Mouse (Mus musculus) 416B (cell line): ENCODE measurements at regions not wholly inside any gene's neighbourhood (a gene's known extent, or its start where the extent isn't known, plus 50 kb on each side); places are given as distances from the start of the nearest gene placed in this dataset.

ENCODE experiments used
- DNase-seq: peaks from one replicate; pipeline ENCODE4 v3.0.0; 2011; ENCODE audit warnings: low read depth

DNA sequence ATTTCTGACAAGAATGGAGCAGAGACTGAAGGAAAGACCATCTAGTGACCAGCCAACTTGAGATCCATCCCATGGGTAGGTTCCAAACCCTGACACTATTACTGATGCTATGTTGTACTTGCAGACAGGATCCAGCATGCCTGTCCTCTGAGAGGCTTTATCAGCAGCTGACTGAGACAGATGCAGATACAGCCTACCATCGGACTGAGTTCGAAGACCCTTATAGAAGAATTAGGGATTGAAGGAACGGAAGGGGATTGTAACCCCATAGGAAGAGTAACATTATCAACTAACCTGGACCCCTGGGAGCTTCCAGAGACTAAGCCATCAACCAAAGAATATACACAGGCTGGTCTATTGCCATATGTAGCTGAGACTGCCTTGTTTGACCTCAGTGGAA lies 183.1 kb upstream of the Adcy2 start:
- DNase-seq: no peak

DNA sequence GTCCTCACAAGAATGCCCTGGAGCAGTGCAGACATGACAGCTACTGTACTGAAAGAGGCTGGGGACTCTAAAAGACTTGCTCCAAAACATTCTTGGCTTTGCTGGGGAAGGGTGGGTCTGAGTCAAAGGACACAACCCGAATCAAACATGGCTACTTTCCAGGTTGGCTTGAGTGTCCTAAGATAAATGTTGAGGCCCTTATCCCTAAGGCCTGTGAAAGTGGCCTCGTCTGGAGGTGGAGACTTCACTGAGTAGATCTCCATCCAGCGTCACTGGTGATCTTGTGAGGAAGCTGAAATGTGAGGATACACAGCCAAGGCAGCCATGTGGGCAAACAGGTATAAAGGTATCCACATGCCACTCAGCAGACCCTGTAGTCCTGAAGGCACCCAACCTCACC lies 191.3 kb upstream of the Adcy2 start:
- DNase-seq: no peak

- DNase-seq: no peak
Measured at GRCm38 (mm10) chr13:69196464-69196871, 197.1 kb upstream of the Adcy2 start.

DNA sequence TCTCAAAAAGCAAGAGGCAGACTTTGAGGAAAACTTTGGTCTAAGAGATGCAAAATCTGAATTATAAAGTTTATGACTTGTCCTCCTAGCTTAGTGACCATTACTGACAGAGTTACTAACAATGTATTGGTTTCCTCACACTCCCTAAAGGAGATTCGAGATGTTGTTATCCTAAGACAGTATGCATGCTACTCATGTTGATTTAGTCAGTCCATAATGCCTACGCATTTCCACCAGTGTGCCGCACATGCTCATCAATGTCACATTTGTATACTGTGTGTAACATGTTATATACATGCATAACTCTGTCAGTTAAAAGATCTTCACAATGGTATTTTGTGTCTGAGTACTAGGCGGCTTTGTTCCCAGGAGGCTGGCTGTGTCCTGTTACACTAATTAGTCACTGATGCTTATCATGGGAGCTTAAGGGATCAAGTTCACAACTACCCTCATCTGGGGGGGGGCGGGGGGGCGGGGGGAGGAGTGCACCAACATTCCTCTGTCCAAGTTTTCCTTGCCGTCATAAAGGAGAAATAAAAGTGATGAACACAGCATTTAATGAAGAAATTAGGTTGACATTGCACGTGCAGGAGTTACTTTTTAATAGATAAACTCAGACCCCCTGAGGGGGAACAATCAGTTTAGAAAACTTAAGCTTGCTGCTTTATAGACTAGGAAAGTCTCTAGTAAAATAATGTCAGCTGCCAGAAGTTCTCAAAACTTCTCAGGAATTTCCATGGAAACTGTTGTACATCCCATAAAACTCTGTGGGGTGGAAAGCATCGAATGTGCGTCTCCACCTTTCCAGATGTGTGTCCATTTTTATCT lies 208.6 kb upstream of the Adcy2 start:
- DNase-seq: no peak

GRCm38 (mm10) chr13:69208569-69208881 lies 209.2 kb upstream of the Adcy2 start:
- no peak for DNase-seq

GRCm38 (mm10) chr13:69216579-69216978 lies 217.2 kb upstream of the Adcy2 start:
- no peak for DNase-seq

DNA sequence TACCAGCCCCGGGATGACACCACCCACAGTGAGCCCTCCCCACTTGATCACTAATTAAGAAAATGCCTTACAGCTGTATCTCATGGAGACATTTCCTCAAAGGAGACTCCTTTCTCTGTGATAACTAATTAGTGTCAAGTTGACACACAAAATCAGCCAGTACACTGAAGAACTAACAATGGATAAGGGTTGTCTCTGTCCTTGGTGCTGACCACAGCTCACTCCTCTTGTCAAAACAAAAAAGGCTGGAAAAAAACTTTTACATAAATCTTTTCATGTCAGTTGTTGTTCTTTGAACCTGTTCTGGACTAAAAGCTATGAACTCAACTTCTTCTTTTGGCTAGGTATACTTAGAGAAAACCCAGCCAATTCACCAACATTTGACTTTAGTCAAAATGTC lies 221.1 kb upstream of the Adcy2 start:
- peak; percentile 9 for DNase-seq

GRCm38 (mm10) chr13:69226538-69226937 lies 227.2 kb upstream of the Adcy2 start:
- DNase-seq: no peak

GRCm38 (mm10) chr13:69230361-69230943 lies 231.1 kb upstream of the Adcy2 start:
- no peak for DNase-seq

- DNase-seq: peak; percentile 35
Measured at GRCm38 (mm10) chr13:69236386-69236785, 237.0 kb upstream of the Adcy2 start.

DNA sequence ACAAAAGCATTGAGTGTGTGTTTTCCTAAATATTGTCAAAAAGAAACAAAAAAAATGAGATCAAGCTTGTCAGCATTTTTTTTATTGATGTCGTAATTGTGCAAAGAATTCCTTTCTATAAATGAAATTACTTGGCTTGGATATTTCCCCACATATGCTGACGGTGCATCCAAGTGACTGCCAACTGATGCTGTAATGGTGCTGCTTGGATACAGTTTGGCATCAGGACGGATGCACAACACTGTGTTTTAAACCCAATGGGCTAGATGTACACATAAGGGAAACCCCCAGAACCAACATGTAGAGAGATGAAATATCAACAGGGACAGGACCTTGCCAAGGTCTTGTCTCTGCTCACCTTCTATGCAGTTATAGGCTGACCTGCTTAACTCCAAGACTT lies 238.6 kb upstream of the Adcy2 start:
- DNase-seq: no peak

GRCm38 (mm10) chr13:69239261-69239915 lies 240.0 kb upstream of the Adcy2 start:
- no peak for DNase-seq

DNA sequence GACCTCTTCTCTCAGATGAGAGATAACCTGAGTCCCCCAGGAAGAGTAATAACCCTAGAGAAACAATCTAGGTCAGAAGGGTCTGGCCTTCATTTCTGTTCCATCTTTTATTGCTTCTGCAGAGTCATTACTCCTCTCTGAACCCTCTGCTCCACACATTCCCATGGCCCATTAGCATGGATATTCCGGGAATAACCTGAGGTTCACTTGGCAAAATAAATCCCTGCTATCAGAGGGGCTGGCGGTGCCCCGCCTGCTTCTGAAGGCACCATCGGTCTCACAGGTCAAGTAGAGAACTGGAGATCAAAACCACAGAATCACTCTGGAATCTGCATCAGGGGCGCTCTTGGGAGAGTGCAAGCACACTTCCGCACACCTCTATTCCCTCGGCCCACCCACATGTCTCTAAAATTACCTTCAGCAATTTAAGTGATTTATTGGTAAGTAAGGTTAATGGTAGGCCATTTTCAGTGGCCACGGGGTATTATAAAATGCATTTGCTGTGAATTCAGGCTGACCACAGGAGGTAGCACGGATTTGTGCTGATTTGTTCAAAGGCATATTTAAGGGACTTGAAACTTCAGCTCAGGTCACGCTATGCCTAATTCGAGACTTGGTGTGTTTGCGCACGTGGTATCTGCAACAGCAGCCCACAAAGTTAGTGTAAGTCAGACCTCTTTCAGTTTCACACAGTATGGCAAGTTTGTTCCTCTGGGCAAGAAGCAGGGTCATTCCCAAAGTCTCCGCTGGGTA lies 243.4 kb upstream of the Adcy2 start:
- no peak for DNase-seq

GRCm38 (mm10) chr13:69250334-69251129 lies 251.2 kb upstream of the Adcy2 start:
- no peak for DNase-seq

- DNase-seq: no peak
Measured at GRCm38 (mm10) chr13:69251130-69251561, 251.8 kb upstream of the Adcy2 start.

DNA sequence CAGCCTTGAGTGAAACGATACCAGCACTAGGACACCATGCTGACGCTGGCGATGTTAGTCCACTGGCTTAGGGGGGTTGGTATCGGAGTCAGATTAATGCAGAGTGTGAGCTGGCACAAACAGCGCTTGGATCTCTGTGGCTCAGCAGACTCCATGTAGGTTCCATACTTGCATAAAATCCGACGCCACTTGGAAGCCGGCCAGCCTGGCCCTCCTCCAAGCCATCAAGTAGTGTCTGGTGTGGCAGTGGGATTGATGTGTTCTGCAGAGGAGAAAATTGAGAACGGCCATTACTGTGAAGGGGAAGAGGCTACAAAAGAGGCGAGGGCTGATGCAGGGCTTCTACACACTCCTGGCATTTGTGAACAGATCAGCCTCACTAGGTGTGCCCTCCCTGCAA lies 253.0 kb upstream of the Adcy2 start:
- no peak for DNase-seq

GRCm38 (mm10) chr13:69260485-69260884 lies 261.1 kb upstream of the Adcy2 start:
- no peak for DNase-seq

DNA sequence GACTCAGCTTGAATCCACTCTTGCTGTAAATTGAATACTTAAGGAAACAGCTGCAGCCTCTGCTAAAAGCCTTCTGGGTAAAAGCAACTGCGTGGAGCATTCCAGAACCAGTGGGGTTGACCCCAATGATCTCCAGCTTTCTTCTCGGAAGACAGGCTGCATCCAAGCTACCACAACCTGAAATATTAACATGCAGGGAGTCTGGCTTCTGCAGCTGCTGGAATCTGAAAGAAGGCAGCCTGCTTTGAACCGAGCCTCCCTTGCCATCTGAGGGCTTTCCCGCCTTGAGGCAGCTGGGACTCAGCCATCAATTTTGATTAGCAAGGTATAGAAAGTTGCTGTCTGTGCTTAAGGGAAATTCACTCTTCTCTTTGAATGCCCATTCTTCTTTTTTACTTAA lies 261.6 kb upstream of the Adcy2 start:
- no peak for DNase-seq

DNA sequence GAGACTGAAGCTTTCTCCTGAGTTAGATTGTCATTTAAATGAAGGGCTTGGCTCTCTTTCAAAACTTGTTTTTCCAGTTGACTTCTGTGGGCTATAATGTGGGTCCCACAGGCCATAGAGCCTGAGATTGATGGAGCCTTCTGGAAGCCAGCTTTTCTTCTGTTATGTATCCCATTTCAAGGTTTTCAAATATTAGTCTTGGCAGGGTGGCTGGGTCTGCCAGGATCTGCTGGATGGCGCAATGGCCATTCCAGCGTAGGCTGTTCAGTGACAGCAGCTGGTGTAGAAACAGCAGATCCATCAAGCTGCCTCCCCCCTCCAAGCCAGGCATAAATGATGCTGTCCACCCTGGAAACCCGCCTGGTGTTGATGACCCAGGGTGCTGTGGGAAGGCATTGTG lies 264.4 kb upstream of the Adcy2 start:
- DNase-seq: no peak

GRCm38 (mm10) chr13:69266071-69266470 lies 266.7 kb upstream of the Adcy2 start:
- no peak for DNase-seq

DNA sequence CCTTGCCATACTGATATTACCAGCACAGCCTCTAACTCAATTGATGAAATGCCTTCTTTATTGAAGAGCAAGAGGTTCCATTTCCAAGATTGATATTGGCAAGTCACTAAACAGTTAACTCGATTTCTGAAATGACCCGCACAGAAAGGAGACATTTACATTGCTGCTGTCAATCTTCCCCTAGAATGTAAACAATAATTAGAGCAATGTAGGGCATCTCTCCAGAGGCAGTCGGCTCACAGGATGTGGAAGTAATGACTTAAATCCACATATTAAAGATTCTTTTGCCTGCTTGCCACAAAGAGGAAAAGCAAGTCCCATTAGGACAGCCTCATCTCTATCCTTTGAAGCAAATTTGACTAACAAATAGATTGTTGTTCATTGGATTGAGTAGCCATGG lies 261.0 kb upstream of the Nsun2 start:
- DNase-seq: no peak

DNA sequence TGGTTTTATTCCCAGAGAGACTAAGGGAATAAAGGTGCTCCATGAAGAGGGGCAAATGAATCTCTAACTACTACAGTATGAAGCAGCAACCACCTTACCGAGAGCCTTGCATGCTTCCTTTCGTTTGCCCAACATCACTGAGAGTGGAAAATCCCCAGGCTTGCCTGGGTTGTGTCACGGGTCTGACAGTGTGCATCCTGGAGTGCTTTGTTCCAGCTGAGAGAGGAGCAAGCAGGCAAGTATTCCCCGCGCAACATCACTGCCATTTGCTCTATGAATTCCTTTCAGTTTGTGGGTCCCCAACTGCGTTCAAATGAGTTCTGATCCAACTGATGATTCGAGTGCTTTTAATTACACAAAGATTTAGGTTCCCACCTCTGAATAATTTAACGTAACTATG lies 253.9 kb upstream of the Nsun2 start:
- no peak for DNase-seq
